Mouse (Mus musculus): ENCODE results near the gene Sbno2. TPM values are rescaled to one million over a fixed set of nuclear protein-coding genes. Genes with fewer than 3 reads are reported as not detected.

Gene Sbno2
- total RNA-seq, 2 experiments from 2014 or later: 21.4 to 22.1 TPM

DNA sequence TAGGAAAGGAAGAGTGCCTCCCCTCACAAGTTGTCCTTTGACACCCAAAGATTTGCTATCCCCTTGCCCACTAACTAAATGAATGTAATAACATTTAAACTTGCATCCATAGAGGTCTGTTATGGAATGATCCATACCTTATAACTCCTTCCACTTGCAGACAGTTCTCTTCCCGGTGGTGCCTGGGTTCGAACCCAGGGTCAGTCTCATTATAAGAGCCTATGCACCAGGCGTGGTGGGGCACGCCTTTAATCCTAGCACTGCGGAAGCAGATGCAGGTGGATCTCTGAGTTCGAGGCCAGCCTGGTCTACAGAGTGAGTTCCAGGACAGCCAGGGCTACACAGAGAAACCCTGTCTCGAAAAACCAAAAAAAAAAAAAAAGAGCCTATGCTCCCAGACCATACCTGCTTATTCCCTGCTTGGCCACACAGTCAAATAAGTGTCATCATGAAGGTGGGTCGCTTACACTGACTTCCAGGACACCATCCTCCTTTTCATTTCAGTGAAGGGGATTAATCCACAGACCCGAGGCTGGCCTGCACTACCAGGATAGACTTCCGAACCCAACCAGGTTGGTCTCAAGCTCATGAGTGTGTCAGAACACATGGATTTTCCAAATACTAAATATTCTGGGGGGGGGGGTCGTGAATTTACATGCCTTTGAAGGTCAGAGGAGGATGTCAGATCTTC lies 34.7 kb upstream of the Sbno2 start:
- no peak for TF ChIP-seq CTCF (IDR thresholded peaks at IDR 0.05)
- Histone ChIP-seq H3K4me3 (no peak overlapping the region), H3K27ac (peak overlapping the region; percentile 99; the same call in 1 of the 2 replicates)
- intact Hi-C loops (cut with DNase I): loop anchor here (1.0 kb wide), 1 partner anchor 23 kb away; no protein-coding TSS in a partner anchor
- no peak for DNase-seq (ENCODE audit: extremely low spot score in 1 of 2, low spot score in 2 of 2)

DNA sequence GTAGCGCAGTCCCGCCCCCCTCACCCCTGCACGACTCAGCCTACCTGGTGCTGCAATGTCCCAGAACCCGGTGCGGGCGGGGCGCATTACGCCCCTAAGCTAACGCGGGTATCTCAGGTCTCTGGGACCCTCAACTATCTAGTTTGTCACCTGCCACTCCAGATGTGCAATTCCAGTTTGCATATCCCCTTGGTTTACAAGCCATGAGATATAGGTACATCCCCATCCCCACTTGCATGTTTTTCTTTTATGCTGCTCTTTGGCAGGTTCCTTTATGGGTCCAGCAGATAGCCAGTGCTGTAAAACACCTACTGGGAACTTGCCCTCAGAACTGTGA lies 34.0 kb upstream of the Sbno2 start:
- intact Hi-C loops (cut with DNase I): loop anchor here (1.0 kb wide), 1 partner anchor 22 kb away; no protein-coding TSS in a partner anchor
- H3K4me3 ChIP-seq: peak overlapping the region; percentile 73
- peak overlapping the region; percentile 99 for H3K27ac ChIP-seq
- DNase-seq (ENCODE audit: extremely low spot score in 1 of 2, low spot score in 2 of 2): no peak
- no peak for TF ChIP-seq CTCF (IDR thresholded peaks at IDR 0.05)

DNA sequence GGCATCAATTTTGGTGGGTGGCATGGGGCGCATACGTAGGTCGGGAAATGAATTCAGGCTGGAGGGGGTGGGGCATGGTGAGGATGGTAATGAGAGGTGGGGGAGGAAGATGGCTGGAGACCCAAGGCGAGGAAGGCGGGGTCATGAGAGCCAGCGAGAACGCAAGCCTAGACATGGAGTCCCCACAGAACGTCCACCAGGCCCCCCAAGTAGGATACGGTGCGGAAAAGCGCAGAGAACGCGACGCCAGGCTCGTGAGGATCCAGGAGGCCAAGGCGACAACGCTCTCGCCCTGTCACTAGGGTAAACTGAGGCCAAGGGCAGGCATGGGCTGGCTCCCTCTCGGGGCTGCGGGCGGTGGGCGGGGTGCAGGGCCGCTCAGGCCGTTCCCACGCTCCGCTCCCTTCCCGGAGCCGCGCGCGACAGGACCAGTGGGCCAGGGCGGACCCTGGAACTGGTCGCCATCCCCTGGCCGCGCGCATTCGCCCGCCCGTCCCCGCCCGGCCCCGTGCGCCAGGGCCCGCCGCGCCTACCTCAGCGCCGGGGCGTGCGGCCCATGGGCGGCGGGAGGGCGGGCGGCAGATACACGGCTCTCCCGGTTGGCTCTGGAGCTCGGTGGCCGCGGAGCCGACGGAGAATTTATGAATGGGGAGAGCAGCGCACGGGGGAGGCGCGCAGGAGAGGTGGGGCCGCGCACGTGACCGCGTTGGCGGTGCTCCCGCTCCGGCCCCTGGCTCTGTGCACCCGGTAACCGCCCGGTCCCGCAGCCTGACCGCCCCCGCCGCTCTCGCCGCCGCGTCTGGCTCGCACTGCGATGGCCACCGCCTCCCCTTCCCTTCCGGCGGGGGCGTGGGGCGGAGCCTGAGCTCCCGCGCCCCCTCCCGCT lies 33.4 kb upstream of the Sbno2 start, which contains the start of gene Atp5d:
Atp5d (plus strand) TSS at position 80 of the 886 bp plus-strand sequence.
- intact Hi-C loops (cut with DNase I): loop anchor here (1.0 kb wide), 1 partner anchor 21 kb away; no protein-coding TSS in a partner anchor
- Histone ChIP-seq H3K27ac (peak within 1 kb of the TSS; percentile 99), H3K4me3 (peak within 1 kb of the TSS; percentile 73)
- no peak for TF ChIP-seq CTCF (IDR thresholded peaks at IDR 0.05)
- peak; percentile 84 for DNase-seq (ENCODE audit: extremely low spot score in 1 of 2, low spot score in 2 of 2)

DNA sequence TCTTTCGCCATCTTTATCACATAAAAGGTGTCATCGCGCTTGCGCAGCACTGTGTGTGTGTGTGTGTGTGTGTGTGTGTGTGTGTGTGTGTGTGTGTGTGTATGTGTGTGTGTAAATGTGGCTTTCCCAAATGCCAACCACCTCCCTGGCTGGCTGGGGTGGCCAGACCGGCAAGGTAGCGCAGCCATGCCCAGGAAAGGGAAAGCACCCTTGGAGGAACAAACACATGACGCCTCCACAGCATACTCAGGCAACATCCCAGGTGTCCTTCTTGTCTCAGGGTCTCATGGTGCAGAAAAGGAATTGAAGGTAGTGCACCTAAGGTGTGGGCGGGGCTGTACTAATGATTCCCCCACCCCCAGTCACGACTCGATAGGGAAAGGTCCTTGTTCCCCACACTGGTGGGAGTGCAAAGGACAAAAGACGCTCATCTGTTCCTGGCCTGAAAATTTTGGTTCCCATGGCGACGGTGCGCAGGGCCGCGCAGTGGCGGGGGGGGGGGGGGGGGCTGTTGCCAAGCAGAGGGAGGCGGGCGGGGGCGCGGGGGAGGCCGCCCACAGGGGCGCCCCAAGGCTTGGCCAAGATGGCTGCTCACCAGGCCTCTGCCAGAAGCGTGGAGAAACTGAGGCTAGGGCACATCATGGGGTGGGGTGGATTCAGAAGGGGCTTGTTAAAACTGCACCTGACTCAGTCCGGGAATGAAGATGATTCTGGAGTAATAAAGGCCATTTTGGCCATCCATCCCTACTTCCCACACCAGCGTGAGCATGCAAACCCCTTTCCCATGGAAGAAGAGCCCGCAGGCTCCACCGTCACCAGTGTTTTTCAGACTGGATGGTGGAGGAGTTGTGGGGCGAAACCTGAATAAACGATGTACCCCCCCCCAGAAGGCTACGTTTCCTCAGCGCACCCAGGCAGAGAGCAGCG lies 32.5 kb upstream of the Sbno2 start:
- peak; percentile 58 to 62 for DNase-seq (ENCODE audit: extremely low spot score in 1 of 2, low spot score in 2 of 2)
- TF ChIP-seq CTCF (IDR thresholded peaks at IDR 0.05): no peak
- intact Hi-C loops (cut with DNase I): no loop called here
- H3K4me3 ChIP-seq: peak overlapping the region; percentile 73
- H3K27ac ChIP-seq: peak overlapping the region; percentile 99

DNA sequence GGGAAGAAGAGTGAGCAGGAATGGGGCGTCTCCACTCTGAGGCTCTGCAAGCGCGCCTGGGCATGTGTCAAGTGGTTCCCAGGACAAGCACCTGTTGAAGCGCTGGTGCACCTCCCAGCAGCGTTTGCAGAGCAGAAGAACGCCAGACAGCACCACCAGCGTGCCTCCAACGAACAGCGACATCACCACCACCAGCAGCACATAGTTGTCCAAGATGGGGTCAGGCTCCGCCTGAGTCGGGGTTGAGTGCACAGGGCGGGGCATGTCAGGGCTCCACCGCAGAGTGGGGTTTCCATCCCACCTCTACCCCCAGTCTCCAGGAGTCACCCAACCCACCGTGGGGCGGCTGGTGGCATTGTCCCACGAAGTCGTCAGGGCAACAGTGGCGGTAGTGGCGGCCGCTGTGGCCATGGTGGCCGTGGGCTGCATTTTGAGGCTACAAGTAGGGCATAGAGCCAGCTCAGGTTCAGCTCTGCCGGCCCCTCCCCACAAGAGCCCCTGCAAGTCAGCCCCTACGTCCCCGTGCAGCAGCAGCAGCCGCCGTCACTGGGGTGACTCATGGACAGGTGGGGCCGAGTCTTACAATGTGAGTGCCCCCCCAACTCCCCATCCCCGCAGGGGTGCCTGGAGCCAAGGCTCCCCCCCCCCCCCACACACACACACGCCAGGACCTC lies 31.7 kb upstream of the Sbno2 start:
- peak; percentile 70 to 74 for DNase-seq (ENCODE audit: extremely low spot score in 1 of 2, low spot score in 2 of 2)
- intact Hi-C loops (cut with DNase I): no loop called here
- no peak for TF ChIP-seq CTCF (IDR thresholded peaks at IDR 0.05)
- Histone ChIP-seq H3K27ac (peak overlapping the region; percentile 93), H3K4me3 (peak overlapping the region; percentile 52)

DNA sequence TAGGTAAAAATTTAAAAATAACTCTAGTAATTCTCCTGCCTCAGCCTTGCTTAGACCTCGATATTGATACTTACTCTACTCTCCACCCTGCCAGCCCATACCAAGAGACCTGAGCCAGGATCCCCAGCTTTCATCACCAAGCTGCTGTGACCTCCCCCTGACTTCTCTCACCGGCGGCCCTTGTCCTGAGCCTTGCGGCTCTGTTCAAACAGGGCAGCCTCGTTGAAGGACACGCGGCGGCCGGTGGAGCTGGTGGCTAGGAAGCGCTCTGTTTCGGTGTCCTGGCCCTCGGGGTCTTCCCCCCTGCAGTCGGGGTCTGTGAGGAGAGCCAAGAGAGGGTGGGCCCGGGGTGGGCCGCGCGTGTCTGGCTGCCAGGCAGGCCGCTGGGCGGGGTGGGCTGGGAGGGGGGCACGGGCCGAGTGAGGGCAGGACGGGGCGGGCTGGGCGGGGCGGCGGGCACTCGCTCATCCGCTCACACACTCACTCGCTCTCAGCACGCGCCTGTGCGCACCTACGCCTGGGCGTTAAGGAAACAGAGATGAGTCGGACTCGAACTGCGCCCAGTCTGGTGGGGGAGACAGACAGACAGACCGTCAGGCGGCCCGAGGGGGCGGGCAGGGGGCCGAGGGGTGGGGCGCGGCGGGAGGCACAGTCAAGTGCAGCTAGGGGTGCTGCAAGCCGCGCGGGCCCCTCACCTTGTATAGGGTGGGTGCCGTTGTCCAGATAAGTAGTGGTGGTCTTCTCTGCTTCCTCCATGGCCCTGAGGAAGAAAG lies 31.0 kb upstream of the Sbno2 start:
- H3K27ac ChIP-seq: peak overlapping the region; percentile 93
- no peak for TF ChIP-seq CTCF (IDR thresholded peaks at IDR 0.05)
- intact Hi-C loops (cut with DNase I): no loop called here
- DNase-seq (ENCODE audit: extremely low spot score in 1 of 2, low spot score in 2 of 2): no peak
- H3K4me3 ChIP-seq: peak overlapping the region; percentile 52

DNA sequence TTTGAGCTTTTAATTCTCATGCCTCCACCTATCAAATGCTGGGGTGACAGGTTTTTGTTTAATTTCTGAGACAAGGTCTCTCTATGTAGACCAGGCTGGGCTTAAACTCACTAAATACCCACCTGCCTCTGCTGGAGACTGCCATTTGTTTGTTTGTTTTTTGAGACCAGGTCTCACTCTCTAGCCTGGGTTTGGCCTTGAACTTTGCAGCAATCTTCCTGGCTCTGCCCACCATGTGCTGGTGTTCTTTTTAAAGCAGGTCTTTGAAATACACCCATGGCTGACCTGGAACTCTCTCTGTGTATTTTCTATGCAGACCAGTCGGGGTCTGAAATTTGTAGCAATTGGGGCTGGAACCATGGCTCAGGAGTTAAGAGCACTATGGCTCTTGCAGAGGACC lies 30.3 kb upstream of the Sbno2 start:
- TF ChIP-seq CTCF (IDR thresholded peaks at IDR 0.05): no peak
- intact Hi-C loops (cut with DNase I): no loop called here

DNA sequence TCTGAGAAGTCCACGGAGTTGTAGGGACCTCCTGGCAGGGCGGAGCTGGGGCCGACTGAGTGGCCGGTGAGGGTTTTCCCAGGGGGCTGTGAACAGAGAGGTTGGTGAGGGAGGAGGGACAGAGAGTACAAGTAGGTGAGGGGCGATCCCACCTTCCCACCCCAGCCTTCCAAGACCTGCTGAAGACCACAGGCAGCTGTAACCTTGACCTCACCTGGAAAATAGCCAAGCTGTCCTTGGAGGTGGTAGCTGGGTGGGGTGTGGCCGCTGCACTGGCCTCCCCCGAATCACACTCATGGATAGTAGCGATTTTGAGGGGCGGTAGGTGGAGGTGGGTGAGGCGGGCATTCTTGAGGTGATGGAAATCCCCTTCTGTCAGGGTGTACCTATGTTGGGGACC lies 29.8 kb upstream of the Sbno2 start:
- no peak for DNase-seq (ENCODE audit: extremely low spot score in 1 of 2, low spot score in 2 of 2)
- no peak for TF ChIP-seq CTCF (IDR thresholded peaks at IDR 0.05)
- no peak overlapping the region for H3K27ac ChIP-seq
- intact Hi-C loops (cut with DNase I): no loop called here
- no peak overlapping the region for H3K4me3 ChIP-seq

More for the DNA sequence above, 30.3 kb upstream of the Sbno2 start:
- no peak overlapping the region for H3K4me3 ChIP-seq
- H3K27ac ChIP-seq: no peak overlapping the region
- no peak for DNase-seq (ENCODE audit: extremely low spot score in 1 of 2, low spot score in 2 of 2)

DNA sequence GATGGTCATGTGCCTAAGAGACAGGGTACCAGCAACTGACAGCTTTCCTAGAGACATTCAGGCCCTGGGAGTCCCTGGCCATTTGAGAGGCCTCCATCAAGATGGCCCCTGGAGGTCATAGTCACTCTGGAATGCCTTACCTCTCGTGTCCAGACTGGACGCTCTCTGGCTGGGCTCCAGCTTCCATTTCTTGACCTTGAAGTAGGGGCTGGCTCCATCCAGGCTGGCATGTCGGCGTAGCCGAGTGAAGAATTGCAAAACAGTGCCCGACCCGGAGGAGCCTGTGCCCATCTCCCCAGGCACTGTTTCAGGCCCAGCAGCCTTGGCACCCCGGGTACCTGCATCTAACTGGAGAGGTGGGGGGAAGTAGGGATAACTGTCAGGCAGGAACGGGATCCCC lies 29.1 kb upstream of the Sbno2 start:
- no peak for DNase-seq (ENCODE audit: extremely low spot score in 1 of 2, low spot score in 2 of 2)
- H3K4me3 ChIP-seq: no peak overlapping the region
- H3K27ac ChIP-seq: no peak overlapping the region
- intact Hi-C loops (cut with DNase I): no loop called here
- TF ChIP-seq CTCF (IDR thresholded peaks at IDR 0.05): no peak

DNA sequence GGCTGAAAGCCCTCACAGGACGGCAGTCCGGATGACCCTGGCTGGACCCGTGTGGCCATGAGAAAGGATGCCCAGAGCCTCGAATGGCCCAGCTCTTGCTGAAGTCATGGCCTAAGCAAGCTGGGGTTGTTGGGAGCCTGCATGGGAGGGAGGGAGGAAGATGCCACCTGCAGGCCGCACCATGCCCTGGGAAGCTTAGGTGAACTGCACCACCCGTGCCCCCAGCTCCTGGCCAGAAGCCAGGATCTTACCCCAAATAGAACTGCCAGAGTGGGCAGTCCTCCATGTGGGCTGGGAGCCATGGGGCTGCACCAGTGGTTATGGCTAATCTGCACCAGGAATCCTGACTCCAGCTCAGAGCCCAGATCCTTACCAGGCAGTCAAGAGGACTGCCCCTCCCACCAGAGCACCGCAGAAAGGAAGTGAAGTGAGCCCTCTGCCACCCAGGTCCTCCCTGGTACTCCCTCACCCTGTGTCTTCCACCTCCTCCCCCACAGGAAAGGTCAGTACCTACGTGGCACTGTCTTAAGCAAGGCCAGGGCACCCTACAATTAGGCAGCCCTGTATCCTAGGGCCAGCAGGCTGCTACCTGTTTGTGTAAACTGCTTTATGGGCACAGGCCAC lies 28.0 kb upstream of the Sbno2 start:
- TF ChIP-seq CTCF (IDR thresholded peaks at IDR 0.05): no peak; the same call in 1 of the 2 replicates

More for the DNA sequence above, 28.0 kb upstream of the Sbno2 start:
- H3K4me3 ChIP-seq: no peak overlapping the region
- DNase-seq (ENCODE audit: extremely low spot score in 1 of 2, low spot score in 2 of 2): no peak
- peak overlapping the region; percentile 44 for H3K27ac ChIP-seq
- intact Hi-C loops (cut with DNase I): no loop called here
